Mouse (Mus musculus) embryonic fibroblast, embryonic 13.5 days (primary cell): Measurements from ENCODE around the gene Prpf8.

Source experiments
- CTCF ChIP-seq: IDR thresholded peaks from 2 replicates; pipeline ENCODE4 v1.5.1; 2011; ENCODE audit warnings: mild to moderate bottlenecking, control low read depth, low read length, moderate library complexity, borderline replicate concordance; ENCODE audit not compliant: insufficient read depth
- POLR2A ChIP-seq: IDR thresholded peaks from 2 replicates; pipeline ENCODE4 v1.6.1; 2011; ENCODE audit warnings: low read depth, mild to moderate bottlenecking, control low read depth, low read length, moderate library complexity

GRCm38 (mm10) chr11:75464417-75464816, 22.2 kb upstream of the Prpf8 start:
- TF ChIP-seq POLR2A (no peak), CTCF (no peak)
